Mouse (Mus musculus) ES-E14 (cell line): ENCODE data around the gene Tjap1. TPM values are rescaled to one million over a fixed set of nuclear protein-coding genes. Genes with fewer than 3 reads are reported as not detected.

ENCODE experiments used
- DNase-seq: peaks from one replicate; pipeline ENCODE4 v3.0.0-alpha.2; 2013; ENCODE audit warnings: low read depth, low spot score
- H3K27ac ChIP-seq: 2 replicates; pipeline ENCODE4 v1.5.1; 2012; ENCODE audit warnings: low read depth, mild to moderate bottlenecking, low read length, moderate library complexity, mixed read lengths; ENCODE audit not compliant: poor library complexity, insufficient read depth, severe bottlenecking
- H3K36me3 ChIP-seq: 2 replicates; pipeline ENCODE4 v1.6.1; 2012; ENCODE audit warnings: mild to moderate bottlenecking, low read length, moderate library complexity, mixed read lengths; ENCODE audit not compliant: control insufficient read depth, poor library complexity, insufficient read depth, severe bottlenecking
- H3K4me1 ChIP-seq, 2 experiments: fragments of 150-350 bp in 1 of 2; sonication (generic) in 1 of 2; 2 replicates each; pipeline ENCODE4 v1.6.1; 2012; ENCODE audit warnings: low read length in 2 of 2, mild to moderate bottlenecking in 1 of 2, mixed read lengths in 1 of 2; ENCODE audit not compliant: control insufficient read depth in 2 of 2, insufficient read depth in 2 of 2, poor library complexity in 1 of 2
- H3K4me3 ChIP-seq, 2 experiments: fragments of 150-350 bp in 1 of 2; sonication (generic) in 1 of 2; 2 replicates each; pipeline ENCODE4 v1.5.1; 2012; ENCODE audit warnings: low read length in 2 of 2, low read depth in 1 of 2, mild to moderate bottlenecking in 1 of 2, mixed read lengths in 1 of 2; ENCODE audit not compliant: insufficient read depth in 1 of 2, poor library complexity in 1 of 2, severe bottlenecking in 1 of 2
- H3K9ac ChIP-seq: 2 replicates; pipeline ENCODE4 v1.6.1; 2012; ENCODE audit warnings: low read depth, mild to moderate bottlenecking, low read length, mixed read lengths; ENCODE audit not compliant: poor library complexity, insufficient read depth, severe bottlenecking
- H3K9me3 ChIP-seq: fragments of 150-350 bp; sonication (generic); 2 replicates; pipeline ENCODE4 v1.6.1; 2012; ENCODE audit warnings: low read depth, mild to moderate bottlenecking, low read length; ENCODE audit not compliant: control insufficient read depth, insufficient read depth
- CHD2 ChIP-seq: IDR thresholded peaks from 2 replicates; pipeline ENCODE4 v1.6.1; 2014; ENCODE audit warnings: mild to moderate bottlenecking, low read depth, low read length, inconsistent platforms
- HCFC1 ChIP-seq: IDR thresholded peaks from 2 replicates; pipeline ENCODE4 v1.6.1; 2012; ENCODE audit warnings: low read length, inconsistent platforms, borderline replicate concordance; ENCODE audit not compliant: insufficient read depth
- MAFK ChIP-seq: IDR thresholded peaks from 2 replicates; pipeline ENCODE4 v1.6.1; 2014; ENCODE audit warnings: mild to moderate bottlenecking, low read depth, low read length, inconsistent platforms; ENCODE audit not compliant: insufficient read depth
- ZC3H11A ChIP-seq: IDR thresholded peaks from 2 replicates; pipeline ENCODE4 v1.6.1; 2012; ENCODE audit warnings: low read depth, mild to moderate bottlenecking, inconsistent platforms, low read length, borderline replicate concordance
- ZNF384 ChIP-seq: IDR thresholded peaks from 2 replicates; pipeline ENCODE4 v1.6.1; 2012; ENCODE audit warnings: low read depth, low read length, inconsistent platforms
- in situ Hi-C, 2 experiments: fragments of 600-800 bp; cut with MboI; formaldehyde crosslinking; loops; one replicate each; pipeline ENCODE4 v1.15.1; 2025; ENCODE audit warnings: low sequenced_read_pairs in 2 of 2, inconsistent platforms in 1 of 2; ENCODE audit not compliant: unreplicated experiment in 2 of 2
- total RNA-seq: library from RNA; depleted of rRNA; stranded (reverse); fragments of 300-350 nt; gene quantifications from 2 replicates; pipeline ENCODE4 v1.2.3, GENCODE M21; 2012

Tjap1 gene
- total RNA-seq, 1 experiment = 27.7 TPM

DNA sequence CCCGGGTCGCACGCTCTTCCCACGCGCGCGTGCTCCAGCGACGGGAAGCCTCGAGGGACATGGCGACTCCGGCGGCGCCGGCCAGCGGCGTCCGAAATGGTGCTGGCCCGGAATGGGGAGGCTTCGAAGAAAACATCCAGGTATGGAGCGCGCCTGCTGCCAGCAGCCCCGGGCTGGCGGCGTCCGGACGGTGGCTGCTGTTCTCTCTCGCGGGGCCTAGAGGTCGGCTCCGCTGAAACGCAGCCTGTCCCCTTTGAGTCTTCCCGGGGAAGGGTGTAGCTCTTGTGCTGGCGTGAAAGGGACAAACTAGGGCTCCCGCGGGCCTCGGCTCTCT lies 34.7 kb downstream of the Tjap1 start:
- H3K36me3 ChIP-seq = peaks cover 59% of the 10 kb centered on the region
- H3K4me3 ChIP-seq = peak overlapping the region; percentile 77 to 91
- H3K4me1 ChIP-seq = peaks cover 0 to 10% of the 10 kb centered on the region in 2 experiments; a peak in 2 of 4 replicates
- H3K9ac ChIP-seq = peak overlapping the region; percentile 95
- no peak for TF ChIP-seq HCFC1
- TF ChIP-seq MAFK = no peak
- TF ChIP-seq ZC3H11A = no peak
- TF ChIP-seq CHD2 = no peak
- no peak overlapping the region for H3K27ac ChIP-seq
- no peak for DNase-seq
- in situ Hi-C loops = no loop called here
- H3K9me3 ChIP-seq = no peaks in the 10 kb centered on the region

- Histone ChIP-seq H3K4me1 (peaks cover 0 to 12% of the 10 kb centered on the region in 2 experiments; a peak in 1 of 4 replicates), H3K9me3 (no peaks in the 10 kb centered on the region), H3K27ac (peak within 1 kb of the TSS; percentile 20; the same call in 1 of the 2 replicates), H3K36me3 (peaks cover 63% of the 10 kb centered on the region), H3K4me3 (peak within 1 kb of the TSS; percentile 77 to 91), H3K9ac (peak within 1 kb of the TSS; percentile 95)
- peak; percentile 84 for DNase-seq
- in situ Hi-C loops = no loop called here
- TF ChIP-seq HCFC1 = 0 out of 2 replicates have a peak, but pooled peaks have one; percentile 30
- no peak for TF ChIP-seq MAFK
- peak; percentile 97 for TF ChIP-seq CHD2
These were observed 35.2 kb downstream of the Tjap1 start, which contains the start of the genes Polr1c and Yipf3 for GRCm38 (mm10) chr17:46247512-46248188. Polr1c (minus strand) TSS chr17:46248054. Yipf3 (plus strand) TSS chr17:46248080.

DNA sequence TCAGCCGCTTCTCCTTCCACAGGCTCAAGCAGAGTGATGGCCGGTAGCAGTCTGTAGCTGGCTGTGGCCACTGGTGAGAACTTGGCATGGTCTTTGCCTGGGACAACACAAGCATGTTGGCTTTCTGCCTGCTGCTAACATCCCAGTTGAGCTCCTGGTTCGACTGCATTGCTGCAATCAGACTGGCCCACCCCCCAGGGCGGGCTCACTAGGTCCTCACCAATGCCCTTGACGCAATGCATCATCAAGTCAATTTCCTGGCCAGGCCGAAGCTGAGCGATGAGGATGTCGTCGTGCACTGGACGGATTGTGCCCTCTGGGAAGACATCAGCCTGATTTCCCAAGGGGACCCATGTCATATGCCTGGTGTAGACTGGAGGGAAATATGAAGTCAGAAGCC lies 38.2 kb downstream of the Tjap1 start:
- no peak overlapping the region for H3K4me3 ChIP-seq
- no peak overlapping the region for H3K27ac ChIP-seq
- H3K4me1 ChIP-seq = peaks cover 0 to 14% of the 10 kb centered on the region in 2 experiments; a peak in 1 of 4 replicates
- no peaks in the 10 kb centered on the region for H3K9me3 ChIP-seq
- DNase-seq = no peak
- in situ Hi-C loops = no loop called here
- TF ChIP-seq HCFC1 = no peak
- TF ChIP-seq ZNF384 = no peak
- no peak for TF ChIP-seq ZC3H11A
- TF ChIP-seq MAFK = no peak
- TF ChIP-seq CHD2 = no peak
- no peak overlapping the region for H3K9ac ChIP-seq
- peaks cover 66% of the 10 kb centered on the region for H3K36me3 ChIP-seq

GRCm38 (mm10) chr17:46243624-46244023 lies 39.2 kb downstream of the Tjap1 start:
- TF ChIP-seq ZC3H11A (no peak), ZNF384 (no peak), MAFK (no peak), HCFC1 (no peak), CHD2 (no peak)
- H3K4me3 ChIP-seq = no peak overlapping the region
- H3K9me3 ChIP-seq = no peaks in the 10 kb centered on the region
- no peak overlapping the region for H3K9ac ChIP-seq
- peaks cover 70% of the 10 kb centered on the region for H3K36me3 ChIP-seq
- H3K4me1 ChIP-seq = peaks cover 0 to 8% of the 10 kb centered on the region in 2 experiments; a peak in 1 of 4 replicates
- no peak overlapping the region for H3K27ac ChIP-seq
- DNase-seq = no peak
- in situ Hi-C loops = no loop called here

DNA sequence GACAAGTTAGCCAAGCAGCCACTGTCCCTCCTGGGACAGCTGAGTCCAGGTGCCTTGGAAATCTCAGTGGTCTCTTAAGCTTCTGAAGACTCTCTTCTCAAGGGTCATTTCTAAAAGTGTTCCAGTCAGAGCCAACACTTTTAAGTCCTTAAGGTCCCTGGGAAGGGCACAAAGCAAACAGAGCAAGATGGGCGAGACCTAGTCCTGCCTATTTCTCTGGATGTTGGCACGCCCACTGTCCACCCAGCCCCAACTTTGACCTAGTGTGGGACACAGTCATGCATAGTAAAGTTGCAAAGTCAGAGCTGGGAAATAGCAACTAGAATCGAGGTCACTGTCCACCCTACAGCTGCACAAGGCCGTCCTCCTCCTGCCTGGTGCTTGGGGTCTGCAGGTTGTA lies 39.8 kb downstream of the Tjap1 start:
- no peak for TF ChIP-seq CHD2
- TF ChIP-seq HCFC1 = no peak
- no peak for TF ChIP-seq ZC3H11A
- no peak for TF ChIP-seq ZNF384
- no peak for TF ChIP-seq MAFK
- DNase-seq = no peak
- Histone ChIP-seq H3K9me3 (no peaks in the 10 kb centered on the region), H3K36me3 (peaks cover 75% of the 10 kb centered on the region), H3K4me1 (peaks cover 0 to 8% of the 10 kb centered on the region in 2 experiments; a peak in 1 of 4 replicates), H3K27ac (no peak overlapping the region), H3K4me3 (no peak overlapping the region), H3K9ac (no peak overlapping the region)
- in situ Hi-C loops = no loop called here
